Mouse (Mus musculus) adrenal gland, postnatal 4 days (tissue): ENCODE data around the gene Fbxo42. TPM values are rescaled to one million over a fixed set of nuclear protein-coding genes. Genes with fewer than 3 reads are reported as not detected.

Experiments used
- DNase-seq, 2 experiments: peaks; one replicate each; pipeline ENCODE4 v3.0.0; 2021 to 2022; ENCODE audit warnings: low spot score in 2 of 2, mixed read lengths in 2 of 2
- long read RNA-seq, 2 experiments: library from polyadenylated mRNA; stranded (forward); transcript quantifications; one replicate each; pipeline ENCODE4 v2.0.0; 2021
- total RNA-seq, 2 experiments: library from RNA; stranded (reverse); gene quantifications; 2 replicates each; pipeline ENCODE4 v1.2.3; 2021

Gene Fbxo42
- total RNA-seq: 10 to 100 TPM; 25.3 to 25.9 TPM
- long read RNA-seq, experiment 1, full-length matches to known transcripts: 18 of 25 reads
- long read RNA-seq, experiment 1, partial matches to known transcripts: 3 of 25 reads
- long read RNA-seq, experiment 1, other reads (novel, unspliced or antisense): 4 of 25 reads
- long read RNA-seq, experiment 2, full-length matches to known transcripts: 15 of 24 reads
- long read RNA-seq, experiment 2, partial matches to known transcripts: 4 of 24 reads
- long read RNA-seq, experiment 2, other reads (novel, unspliced or antisense): 5 of 24 reads

DNA sequence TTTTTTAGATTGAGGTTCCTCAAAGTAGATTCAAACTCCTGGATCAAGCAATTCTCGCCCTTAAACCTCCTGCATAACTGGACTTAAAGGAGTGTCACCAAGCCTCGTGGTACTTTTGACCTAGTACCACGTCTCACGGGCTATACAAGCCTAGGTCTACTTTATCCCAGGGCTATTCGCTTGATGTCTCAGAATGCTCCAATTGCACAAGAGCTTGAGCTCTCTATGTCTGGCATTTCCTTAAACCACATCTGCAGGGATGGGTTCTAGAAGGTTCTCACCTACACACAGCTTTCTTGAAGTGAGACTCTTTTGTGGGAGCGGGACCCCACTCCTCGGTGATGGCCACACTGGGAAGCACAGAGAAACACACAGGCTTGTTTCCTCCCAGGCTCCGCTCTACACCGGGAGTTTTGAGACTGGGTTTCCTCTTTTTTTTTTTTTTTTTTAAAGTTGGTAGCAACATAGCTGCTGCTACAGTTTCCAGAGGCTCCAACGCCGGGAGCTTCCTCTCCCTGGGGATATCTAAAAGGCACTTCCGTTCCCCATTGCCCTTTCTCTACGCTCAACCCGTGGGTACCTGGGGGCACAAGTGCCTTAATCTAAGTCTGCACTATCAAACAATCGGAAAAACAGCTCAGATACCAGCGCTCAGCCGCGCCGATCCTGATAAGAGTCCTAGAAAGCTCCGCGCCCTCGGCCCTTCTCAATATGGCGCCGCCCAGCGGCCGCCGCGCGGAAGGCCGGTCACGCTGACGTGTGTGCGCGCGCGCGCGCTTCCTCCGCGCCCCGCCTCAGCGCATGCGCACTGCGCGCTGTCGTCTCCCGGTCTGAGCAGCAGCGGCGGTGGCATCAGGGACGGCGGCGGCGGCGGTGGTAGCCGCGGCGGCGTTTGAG, at the start of gene Fbxo42:
Gene Fbxo42 (plus strand): TSS at position 802 of the 897 bp plus-strand sequence.
- DNase-seq: peak; percentile 88 to 89

DNA sequence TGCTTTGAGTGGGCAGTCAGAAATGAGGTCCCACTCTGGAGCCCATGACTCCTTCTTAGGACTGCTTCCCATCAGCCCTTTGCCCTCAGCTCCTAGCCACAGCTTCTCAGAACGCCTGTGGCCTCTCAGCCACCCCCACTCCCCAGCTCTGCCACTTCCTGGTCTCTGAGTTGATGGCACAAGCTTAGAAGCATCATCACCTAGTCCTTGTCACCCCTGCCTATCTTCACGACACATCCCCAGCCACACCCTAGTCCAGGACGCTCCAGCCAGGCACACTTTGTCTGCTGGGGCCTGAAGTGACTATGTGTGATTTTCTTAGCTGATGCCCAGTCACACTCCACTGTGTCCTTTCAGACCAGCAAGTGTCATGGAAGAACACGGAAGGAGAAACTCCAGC, 48.8 kb upstream of the Fbxo42 start:
- DNase-seq: no peak

DNA sequence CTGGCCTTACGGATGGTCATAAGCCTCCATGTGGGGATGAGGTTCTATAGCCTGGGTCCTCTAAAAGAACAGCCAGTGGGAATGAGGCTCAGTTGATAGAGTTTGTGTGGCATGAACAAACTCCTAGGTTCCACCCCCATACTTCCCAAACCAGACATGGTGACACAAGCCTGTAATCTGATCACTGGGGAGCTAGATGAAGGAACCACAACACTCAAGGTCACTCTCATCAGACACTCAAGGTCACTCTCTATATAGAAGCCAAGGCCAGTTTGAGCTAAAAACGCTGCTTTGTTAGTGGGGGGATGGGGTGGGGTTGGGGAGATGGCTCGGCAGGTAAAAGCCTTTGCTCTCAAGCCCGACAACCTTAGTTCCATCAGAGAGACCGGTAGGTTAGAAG, 47.8 kb upstream of the Fbxo42 start:
- no peak for DNase-seq

DNA sequence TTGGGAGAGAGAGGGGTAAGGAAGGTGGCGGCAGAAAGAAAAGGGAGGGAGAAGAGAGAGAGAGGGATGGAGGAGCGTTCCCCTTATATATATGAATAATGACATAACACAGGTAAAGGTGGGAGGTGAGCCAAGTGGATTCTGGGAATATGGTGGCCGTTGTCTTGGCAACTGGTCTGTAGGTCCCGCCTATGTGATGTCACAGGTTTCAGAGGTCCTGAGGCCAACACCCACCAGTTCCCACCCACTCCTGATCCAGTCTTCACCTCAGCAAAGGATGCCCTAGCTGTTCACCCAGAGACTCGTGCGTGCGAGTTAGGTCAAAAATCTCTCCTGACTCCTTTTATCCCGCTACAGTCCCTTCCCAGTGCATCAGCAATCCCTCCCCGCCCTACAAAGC, 46.4 kb upstream of the Fbxo42 start:
- DNase-seq: no peak

DNA sequence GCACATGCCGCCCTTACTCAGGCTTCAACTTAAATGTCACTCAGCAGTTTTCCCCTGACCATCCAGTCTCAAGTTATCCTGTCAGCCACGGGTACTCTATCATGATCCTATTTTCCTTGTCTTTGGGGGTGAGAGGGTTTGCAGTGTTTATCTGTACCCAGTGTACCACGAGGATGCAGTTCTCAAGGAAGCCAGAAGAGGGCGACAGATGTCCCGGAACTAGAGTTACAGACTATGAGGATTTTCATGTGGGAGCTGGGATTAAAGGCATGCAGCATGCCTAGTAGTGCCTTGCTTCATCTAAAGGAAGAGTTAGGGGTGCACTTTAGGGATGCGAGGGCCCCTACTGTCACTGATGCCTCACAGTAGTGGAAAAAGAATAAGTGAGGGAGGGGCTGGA, 45.9 kb upstream of the Fbxo42 start:
- no peak for DNase-seq

DNA sequence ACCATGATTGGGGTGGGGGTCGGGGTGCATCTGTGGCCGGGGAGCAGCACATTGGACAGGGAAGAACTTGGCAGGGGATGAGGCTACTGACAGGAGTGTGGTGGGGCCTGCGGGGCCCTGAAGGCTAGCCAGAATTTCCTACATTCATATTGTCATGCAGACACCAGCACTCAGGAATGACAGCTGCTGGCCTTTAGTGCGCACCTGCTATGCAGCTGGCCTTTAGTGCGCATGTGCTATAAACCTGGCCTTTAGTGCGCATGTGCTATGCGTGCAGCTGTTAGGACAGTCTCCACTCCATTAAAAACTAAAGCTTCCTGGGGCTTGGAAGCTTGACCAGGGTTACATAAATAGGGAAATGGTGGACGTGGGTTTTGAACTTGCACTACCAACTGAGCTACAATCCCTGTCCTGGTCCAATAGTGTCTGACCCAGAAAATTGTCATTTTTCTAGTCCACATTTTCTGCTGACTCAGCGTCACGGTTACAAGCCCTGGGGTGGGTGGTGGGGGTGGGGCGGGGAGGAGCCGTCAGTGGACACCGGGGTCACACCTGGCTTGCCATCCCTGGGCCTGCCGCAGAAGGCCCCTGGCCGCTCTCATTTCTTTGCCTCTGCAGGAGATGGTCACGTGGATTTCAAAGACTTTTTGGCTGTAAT, 41.1 kb upstream of the Fbxo42 start:
- no peak for DNase-seq

DNA sequence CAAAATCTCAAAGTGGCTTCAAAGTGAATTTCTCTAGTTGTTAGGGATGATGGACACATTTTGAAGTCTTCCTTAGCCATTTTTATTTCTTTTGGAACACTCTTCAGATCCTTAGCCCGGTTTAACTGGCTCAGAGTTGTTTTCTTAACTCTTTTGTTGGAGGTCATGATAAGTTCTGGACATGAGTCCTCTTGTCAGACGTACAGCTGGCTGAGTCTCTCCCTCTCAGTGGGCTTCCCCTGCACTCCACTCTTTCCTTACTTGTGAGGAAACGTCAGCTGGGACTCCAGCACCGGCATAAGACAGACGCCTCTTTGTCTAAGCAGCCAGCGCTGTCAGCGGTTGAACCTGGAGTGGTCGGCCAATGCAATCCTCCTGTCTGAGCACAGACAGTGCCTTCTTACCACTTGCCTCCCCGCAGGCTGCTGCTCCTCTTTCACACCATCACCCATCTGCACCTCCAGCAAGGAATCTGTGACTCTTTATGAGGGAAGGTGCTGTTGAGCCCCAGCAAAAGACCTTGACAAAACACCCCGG, 39.4 kb upstream of the Fbxo42 start:
- no peak for DNase-seq

DNA sequence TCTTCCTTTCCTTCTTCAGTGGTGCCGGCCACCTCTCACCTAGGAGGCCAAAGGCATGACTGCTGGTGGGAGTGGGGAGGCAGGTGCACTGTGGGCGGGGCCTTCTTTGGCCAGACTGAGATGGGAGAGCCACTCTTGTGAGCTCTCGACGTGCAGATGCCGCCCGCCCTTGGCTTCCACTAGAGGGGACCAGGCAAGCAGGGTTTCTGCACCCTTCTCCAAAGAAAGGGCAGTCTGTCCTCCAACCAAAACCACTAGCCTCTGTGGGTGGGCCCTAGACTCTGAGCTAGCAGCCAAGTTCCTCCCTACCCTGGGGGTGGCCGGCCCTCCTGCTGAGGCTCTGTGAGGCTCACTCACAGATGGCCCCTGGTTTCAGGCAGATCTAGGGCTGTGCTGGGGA, 33.9 kb upstream of the Fbxo42 start:
- no peak for DNase-seq

DNA sequence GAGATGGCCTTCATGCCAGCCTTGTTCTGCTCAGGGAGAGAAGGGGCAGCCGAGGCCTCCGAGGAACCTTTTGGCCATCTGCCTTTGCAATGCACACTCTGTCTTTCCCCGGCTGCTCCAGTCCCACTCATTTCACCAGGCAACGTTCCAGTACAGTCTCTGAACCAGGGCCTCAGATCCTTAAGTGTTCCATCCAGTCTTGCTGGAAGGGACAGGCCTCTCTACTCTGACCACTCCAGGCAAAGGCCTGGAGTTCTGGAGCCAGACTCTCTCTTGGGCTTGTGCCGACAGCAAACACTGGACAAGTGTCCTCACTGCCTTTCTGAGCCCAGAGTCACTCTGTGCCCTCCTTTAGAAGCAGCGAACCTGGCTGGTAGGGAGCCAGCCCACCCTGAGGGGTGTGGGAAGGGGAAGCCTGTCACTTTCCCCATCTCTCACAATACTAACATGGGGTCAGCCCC, 33.2 kb upstream of the Fbxo42 start:
- DNase-seq: no peak

DNA sequence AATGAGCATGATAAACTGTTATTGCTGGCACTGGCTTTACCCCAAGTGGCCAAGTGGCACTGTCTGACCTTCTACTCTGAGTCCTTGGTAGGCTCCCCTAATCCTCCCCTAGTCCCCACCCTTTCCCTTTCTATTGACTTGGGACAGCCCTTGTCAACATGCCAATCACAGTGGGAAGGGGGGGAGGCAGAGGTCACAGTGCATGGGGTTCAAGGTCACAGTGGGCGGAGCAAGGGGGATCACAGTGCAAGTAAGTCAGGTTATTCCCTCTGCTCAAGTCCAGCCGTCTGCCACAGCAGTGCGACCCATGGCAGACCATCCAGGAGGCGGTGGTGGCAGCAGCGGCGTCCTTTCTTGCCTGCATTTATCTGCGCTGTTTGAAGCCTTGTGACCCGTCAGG, 32.3 kb upstream of the Fbxo42 start:
- no peak for DNase-seq

DNA sequence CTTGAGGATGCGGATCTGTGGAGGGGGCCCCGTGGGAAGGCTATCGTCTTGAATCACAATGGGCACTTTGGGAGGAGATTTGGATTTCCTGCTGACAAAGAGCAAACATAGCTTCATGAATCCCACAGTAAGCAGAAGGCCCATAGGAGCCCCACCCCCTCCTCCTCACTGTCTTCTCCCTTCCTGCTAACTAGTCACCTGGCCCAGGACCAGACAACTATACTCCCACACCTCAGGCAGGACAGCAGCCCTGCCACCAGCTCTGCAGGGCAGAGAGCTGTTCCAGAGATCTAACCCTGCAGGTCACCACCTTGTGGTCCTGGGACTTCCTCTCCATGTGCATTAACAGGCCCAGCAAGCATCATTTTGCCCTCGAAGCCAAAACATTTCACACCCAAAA, 29.0 kb upstream of the Fbxo42 start:
- no peak for DNase-seq

DNA sequence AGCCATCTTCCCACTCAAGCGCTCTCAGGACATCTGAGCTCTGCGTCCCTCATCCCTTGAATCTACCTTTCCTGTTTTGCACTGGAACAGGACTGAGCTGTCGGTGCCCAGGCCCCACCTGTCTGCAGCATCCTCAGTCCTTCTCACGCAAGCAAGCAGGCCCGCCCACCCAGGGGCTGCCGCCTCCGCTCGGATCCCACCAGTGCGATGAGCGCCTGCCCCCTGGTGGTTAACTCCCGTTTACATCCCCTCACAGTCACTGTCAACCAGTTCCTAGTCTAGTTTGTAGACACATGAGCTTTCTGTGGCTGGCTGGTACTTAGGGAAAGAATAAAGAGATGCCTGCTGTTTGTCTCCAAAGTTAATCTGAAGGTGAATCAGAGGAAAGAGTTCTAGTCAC, 27.0 kb upstream of the Fbxo42 start:
- peak in 1 of 2 experiments; percentile 47 for DNase-seq

DNA sequence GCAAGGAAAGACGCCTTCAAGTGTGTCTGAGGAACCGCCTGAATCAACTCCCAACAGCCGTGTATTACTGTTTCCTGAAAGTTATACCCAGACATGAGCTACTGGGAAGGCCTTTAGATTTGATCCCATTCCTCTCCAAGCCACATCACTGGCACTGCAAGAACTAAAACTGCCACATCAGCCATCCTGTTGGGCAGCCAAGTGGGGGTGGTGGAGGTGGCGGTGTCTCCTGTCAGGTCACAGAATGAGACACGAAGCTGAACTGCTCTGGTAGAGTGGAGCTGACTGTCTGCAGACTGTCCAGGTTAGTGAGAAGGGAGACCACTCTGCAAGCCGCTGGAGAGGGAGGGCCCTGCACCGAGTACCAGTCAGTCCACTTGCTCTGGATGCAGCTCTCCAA, 25.1 kb upstream of the Fbxo42 start:
- no peak for DNase-seq

DNA sequence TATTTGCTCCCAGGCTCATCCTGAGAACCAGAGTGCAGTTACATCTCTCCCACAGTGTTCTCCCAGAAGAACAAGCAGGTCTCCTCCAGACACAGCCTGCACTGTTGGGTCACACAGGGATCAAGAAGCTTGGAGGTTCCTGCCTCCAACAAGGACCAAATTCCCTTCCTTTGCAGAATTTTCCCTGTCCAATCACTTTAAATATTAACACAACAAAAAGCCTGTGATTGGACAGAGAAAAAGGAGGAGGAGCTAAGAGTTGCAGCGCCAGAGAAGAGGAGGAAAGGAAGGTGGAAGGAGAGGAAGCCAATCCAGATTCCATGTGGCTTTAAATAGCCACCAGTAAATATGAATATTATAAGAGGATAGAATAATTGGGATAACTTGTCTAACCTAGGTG, 24.6 kb upstream of the Fbxo42 start:
- DNase-seq: no peak

DNA sequence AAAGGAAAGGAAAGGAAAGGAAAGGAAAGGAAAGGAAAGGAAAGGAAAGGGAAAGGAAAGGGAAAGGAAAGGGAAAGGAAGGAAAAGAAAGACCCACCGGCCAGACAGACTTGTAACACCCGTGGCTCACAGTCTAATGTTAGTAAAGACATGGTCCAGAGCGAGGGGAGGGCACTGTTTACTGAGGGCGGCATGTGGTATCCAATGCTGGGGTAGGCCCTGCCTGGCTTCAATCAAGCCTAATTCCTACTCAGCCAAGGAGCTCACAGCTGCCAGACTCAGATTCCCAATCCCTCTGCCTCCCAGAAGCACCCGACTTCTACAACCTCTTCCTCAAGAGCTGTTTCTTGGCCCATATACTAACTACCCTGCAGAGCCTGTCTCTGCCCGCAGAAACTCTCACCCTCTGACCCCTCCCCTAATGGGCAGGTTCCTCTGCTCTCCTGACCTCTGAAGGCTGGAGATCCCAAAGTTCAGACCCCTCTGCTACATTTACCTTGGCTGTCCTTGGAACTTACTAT, 18.5 kb upstream of the Fbxo42 start:
- no peak for DNase-seq

DNA sequence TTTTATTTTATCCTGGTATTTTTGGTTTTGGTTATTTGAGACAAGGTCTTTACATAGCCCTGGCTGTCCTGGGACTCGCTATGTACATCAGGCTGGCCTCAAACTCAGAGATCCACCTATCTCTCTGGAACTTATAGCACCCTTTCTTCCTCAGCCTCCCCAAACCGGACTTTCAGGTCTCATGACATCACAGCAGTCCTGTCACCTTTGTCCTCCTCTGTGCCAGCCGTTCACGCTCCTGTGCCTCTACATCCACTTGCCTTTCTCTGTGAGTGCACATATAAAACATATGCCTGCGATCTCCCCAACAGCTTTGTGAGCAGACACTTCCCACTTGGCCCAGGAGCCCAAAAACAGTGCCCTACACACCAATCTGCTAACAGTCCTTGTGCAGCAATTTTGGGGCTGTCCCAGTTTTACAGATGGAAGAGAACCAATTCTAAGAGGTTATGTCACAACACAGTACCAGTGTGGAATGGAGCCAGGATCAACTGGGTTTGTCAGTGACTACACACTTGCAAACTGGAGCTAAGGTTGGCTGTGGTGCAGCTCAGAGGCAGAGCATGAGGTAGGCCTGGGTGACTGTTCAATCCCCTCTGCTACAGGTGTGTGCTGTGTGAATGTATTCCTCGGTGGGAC, 16.9 kb upstream of the Fbxo42 start:
- no peak for DNase-seq

DNA sequence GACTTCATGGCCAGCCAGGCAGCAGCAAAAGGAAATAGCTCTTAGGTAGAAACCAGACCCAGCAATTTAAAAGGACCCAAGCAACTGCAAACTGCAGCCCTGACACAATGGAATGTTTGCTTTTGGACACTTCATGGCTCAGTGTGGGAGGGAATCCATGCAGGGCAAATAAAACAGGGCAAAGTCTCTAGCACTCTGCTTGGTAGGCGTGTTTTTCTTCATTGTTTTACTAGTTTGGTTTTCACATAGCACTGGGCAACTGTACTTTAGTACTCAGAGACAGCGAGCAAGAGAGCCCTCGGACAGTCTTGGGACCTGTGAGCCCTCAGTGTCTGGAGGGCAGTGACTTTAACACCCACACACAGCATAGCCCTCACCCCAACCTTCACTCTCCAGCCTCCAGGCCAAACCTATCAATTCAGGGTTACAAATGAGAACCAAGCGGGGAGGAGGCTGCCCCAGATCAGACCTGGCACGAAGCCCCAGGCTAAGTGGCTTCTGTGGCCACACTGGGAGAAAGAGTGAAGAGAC, 16.1 kb upstream of the Fbxo42 start:
- no peak for DNase-seq

DNA sequence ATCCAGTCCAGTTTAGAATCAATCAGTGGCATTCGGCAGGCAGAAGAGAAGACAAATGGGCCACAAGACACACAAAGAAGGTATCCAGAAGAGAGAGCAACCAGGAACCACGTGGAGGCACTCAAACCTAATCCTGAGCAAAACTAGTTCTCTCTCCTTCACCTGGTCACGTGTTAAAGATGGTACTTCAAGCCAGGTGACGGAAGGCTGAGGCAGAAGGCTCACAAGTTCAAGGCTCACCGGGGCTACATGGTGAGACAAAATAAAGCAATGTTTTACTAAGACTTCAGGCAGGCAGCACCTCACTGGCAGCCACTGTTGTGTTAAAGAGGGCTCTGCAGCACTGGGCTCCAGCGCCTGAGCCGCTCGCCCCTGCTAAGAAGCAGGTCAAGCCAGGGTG, 15.5 kb upstream of the Fbxo42 start:
- DNase-seq: no peak

DNA sequence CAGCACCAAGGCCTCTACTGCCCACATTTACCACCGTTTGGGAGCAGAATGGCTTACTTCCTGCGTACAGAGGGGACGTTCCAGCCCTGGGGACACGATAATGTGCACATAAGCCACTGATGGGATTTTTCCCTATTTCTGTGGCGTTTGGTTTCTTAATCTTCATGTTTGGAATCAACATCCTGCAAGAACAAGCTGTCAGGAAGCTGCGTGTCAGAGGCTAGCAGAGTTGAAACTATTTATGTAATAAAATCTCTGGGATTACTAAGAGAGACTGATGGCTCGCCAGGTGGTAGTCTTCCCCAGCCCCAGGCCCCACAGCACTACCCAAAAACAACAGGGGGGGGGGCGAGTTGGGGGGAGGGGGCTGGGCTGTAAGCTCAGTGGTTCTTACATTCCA, 14.5 kb upstream of the Fbxo42 start:
- no peak for DNase-seq

DNA sequence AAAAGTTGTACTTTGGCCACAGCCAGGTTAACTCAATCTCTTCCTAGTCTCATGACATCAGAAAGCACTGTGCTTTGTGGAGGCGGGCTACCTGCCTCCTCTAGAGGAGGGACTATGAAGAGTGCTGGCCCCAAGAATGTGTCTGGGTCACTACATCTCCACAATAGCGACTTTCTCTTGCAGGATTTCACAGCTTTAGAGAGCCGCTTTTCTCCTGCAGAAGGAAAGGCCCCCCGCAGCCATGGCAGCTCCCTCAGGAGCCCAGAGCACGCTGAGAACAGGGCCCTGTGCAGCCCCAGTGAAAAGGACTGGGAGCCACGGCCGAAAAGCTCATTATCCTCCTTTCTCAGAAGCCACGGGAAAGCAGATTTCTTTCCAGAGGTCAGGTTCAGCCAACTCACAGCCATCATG, 13.7 kb upstream of the Fbxo42 start:
- DNase-seq: no peak
